Mouse (Mus musculus) C2C12 (cell line): ENCODE measurements around the gene Lrmda. TPM values are rescaled to one million over a fixed set of nuclear protein-coding genes. Genes with fewer than 3 reads are reported as not detected.

Experiments used
- H3K27me3 ChIP-seq: one replicate; pipeline ENCODE4 v1.6.1; 2011; ENCODE audit not compliant: control insufficient read depth, insufficient read depth, insufficient read length
- H3K36me3 ChIP-seq: one replicate; pipeline ENCODE4 v1.6.1; 2011; ENCODE audit not compliant: control insufficient read depth, insufficient read depth
- H3K4me3 ChIP-seq: one replicate; pipeline ENCODE4 v1.5.1; 2011; ENCODE audit warnings: mild to moderate bottlenecking, control low read depth; ENCODE audit not compliant: poor library complexity, insufficient read depth, severe bottlenecking
- H3K79me2 ChIP-seq: one replicate; pipeline ENCODE4 v1.6.1; 2011; ENCODE audit not compliant: control insufficient read depth, insufficient read depth
- H3K79me3 ChIP-seq: one replicate; pipeline ENCODE4 v1.6.1; 2011; ENCODE audit warnings: low read depth, control low read depth
- H3ac ChIP-seq: one replicate; pipeline ENCODE3; 2011; ENCODE audit warnings: low read depth; ENCODE audit not compliant: control insufficient read depth, insufficient read length
- CEBPB ChIP-seq: IDR thresholded peaks from one replicate; pipeline ENCODE4 v1.6.1; 2011; ENCODE audit warnings: low read depth, mild to moderate bottlenecking, control low read depth, moderate library complexity
- CTCF ChIP-seq: IDR thresholded peaks from one replicate; pipeline ENCODE4 v1.5.1; 2011; ENCODE audit not compliant: control insufficient read depth, insufficient read depth, insufficient read length
- FOSL1 ChIP-seq: IDR thresholded peaks from one replicate; pipeline ENCODE4 v1.8.0; 2011; ENCODE audit warnings: mild to moderate bottlenecking, low read length; ENCODE audit not compliant: poor library complexity, insufficient read depth, severe bottlenecking
- MAX ChIP-seq: IDR thresholded peaks from one replicate; pipeline ENCODE4 v1.6.1; 2011; ENCODE audit warnings: mild to moderate bottlenecking, control low read depth
- MYOD1 ChIP-seq: IDR thresholded peaks from one replicate; pipeline ENCODE4 v1.6.1; 2011; ENCODE audit warnings: low read depth; ENCODE audit not compliant: control insufficient read depth, insufficient read length
- MYOG ChIP-seq: IDR thresholded peaks from one replicate; pipeline ENCODE4 v1.6.1; 2011; ENCODE audit not compliant: control insufficient read depth, insufficient read length; ENCODE audit errors: extremely low read depth
- USF1 ChIP-seq: IDR thresholded peaks from one replicate; pipeline ENCODE4 v1.6.1; 2011; ENCODE audit warnings: low read depth, mild to moderate bottlenecking, control low read depth, moderate library complexity
- polyA plus RNA-seq: library from polyadenylated mRNA; unstranded; fragments of >200 nt; fragmentation: generic; extraction: Trizol; gene quantifications from one replicate; pipeline ENCODE4 v1.2.1, GENCODE M21; 2012; ENCODE audit warnings: missing spikeins

The Lrmda gene
- polyA plus RNA-seq, 1 experiment = not detected

DNA sequence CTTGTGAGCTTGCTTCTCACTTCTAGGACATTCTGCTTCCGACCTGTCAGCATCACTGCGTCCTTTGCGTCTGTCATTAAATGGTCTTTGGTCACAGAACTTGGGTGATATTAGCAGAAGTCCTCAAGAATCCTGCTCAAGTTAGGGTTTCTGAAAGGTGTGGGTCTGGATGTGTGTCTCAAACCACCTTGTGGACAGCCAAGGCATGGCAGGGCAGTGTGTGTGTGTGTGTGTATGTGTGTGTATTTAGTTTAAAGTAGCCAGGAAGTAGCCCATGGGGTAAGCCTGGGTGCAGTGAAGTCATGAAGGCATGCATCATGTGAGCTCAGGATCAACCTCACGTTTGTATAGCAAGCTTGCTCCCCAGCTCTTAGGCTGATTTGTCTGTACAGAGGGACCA lies 274.9 kb downstream of the Lrmda start:
- H3ac ChIP-seq = no peak overlapping the region
- no peaks in the 10 kb centered on the region for H3K36me3 ChIP-seq
- H3K79me2 ChIP-seq = no peaks in the 10 kb centered on the region
- H3K4me3 ChIP-seq = no peak overlapping the region
- TF ChIP-seq CEBPB (no peak), MYOG (no peak), FOSL1 (no peak), MAX (no peak), MYOD1 (no peak), USF1 (no peak), CTCF (no peak)
- H3K79me3 ChIP-seq = no peaks in the 10 kb centered on the region
- H3K27me3 ChIP-seq = peaks cover 5% of the 10 kb centered on the region

GRCm38 (mm10) chr14:22296655-22297239 lies 277.2 kb downstream of the Lrmda start:
- TF ChIP-seq FOSL1 (no peak), USF1 (no peak), MYOD1 (no peak), CEBPB (no peak), MYOG (no peak), CTCF (no peak)
- Histone ChIP-seq H3K36me3 (no peaks in the 10 kb centered on the region), H3K79me2 (no peaks in the 10 kb centered on the region), H3ac (no peak overlapping the region), H3K79me3 (no peaks in the 10 kb centered on the region), H3K4me3 (no peak overlapping the region), H3K27me3 (no peaks in the 10 kb centered on the region)

- H3K36me3 ChIP-seq = no peaks in the 10 kb centered on the region
- no peak overlapping the region for H3ac ChIP-seq
- no peaks in the 10 kb centered on the region for H3K79me3 ChIP-seq
- H3K27me3 ChIP-seq = no peaks in the 10 kb centered on the region
- TF ChIP-seq CEBPB (no peak), FOSL1 (no peak), MYOD1 (no peak), MAX (no peak)
- H3K4me3 ChIP-seq = no peak overlapping the region
- no peaks in the 10 kb centered on the region for H3K79me2 ChIP-seq
These were observed 287.2 kb downstream of the Lrmda start for GRCm38 (mm10) chr14:22306759-22307158.

DNA sequence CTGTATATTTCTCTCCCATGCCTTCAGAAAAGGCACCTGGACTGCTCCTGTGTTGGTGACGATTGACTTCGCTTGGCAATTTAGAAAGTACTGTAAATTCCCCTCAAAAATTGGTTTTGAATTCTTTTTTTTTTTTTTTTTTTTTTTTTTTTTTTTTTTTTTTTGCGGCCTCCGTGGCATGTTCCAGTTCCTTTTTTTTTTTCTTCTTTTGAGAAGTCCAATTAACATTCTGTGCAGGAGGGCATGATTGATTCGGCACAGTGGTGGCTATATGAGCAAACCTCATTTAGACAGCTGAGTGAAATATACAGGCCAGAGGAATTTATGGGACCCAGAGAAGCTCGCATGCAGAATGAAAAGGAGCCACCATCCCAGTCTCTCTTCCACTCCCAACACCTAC lies 288.5 kb downstream of the Lrmda start:
- TF ChIP-seq CTCF (no peak), MAX (no peak), USF1 (no peak), MYOG (no peak), MYOD1 (no peak), CEBPB (no peak), FOSL1 (no peak)
- Histone ChIP-seq H3K79me2 (no peaks in the 10 kb centered on the region), H3K36me3 (no peaks in the 10 kb centered on the region), H3K4me3 (no peak overlapping the region), H3K79me3 (no peaks in the 10 kb centered on the region), H3ac (no peak overlapping the region), H3K27me3 (no peaks in the 10 kb centered on the region)

GRCm38 (mm10) chr14:22323058-22323457 lies 303.5 kb downstream of the Lrmda start:
- H3K79me2 ChIP-seq = no peaks in the 10 kb centered on the region
- TF ChIP-seq CEBPB = no peak
- no peak for TF ChIP-seq CTCF
- no peak for TF ChIP-seq MYOG
- no peak for TF ChIP-seq USF1
- no peak for TF ChIP-seq MAX
- TF ChIP-seq FOSL1 = no peak
- no peak for TF ChIP-seq MYOD1
- H3K79me3 ChIP-seq = no peaks in the 10 kb centered on the region
- no peak overlapping the region for H3K4me3 ChIP-seq
- no peaks in the 10 kb centered on the region for H3K27me3 ChIP-seq
- H3K36me3 ChIP-seq = no peaks in the 10 kb centered on the region
- no peak overlapping the region for H3ac ChIP-seq
